Mouse (Mus musculus): ENCODE measurements around the gene Gm9733.
"Not testable (repeated sequence)": the region's sequence is repeated elsewhere in the genome, so short reads cannot be mapped to it uniquely, and the experiment has no call there.

The Gm9733 gene

GRCm38 (mm10) chr3:15332063-15332462, at the start of gene Gm9733:
Gm9733 (minus strand) TSS chr3:15332302.
- DNase-seq = no peak

- DNase-seq = not testable (repeated sequence)
These were observed 23.6 kb upstream of the Gm9733 start for GRCm38 (mm10) chr3:15355690-15356089.

GRCm38 (mm10) chr3:15350318-15350717, 18.2 kb upstream of the Gm9733 start:
- not testable (repeated sequence) for DNase-seq

GRCm38 (mm10) chr3:15345606-15346005, 13.5 kb upstream of the Gm9733 start:
- not testable (repeated sequence) for DNase-seq

GRCm38 (mm10) chr3:15340287-15340686, 8.2 kb upstream of the Gm9733 start:
- DNase-seq = no peak

GRCm38 (mm10) chr3:15334182-15334581, 2.1 kb upstream of the Gm9733 start:
- DNase-seq = no peak

GRCm38 (mm10) chr3:15331545-15331944, 557 bp downstream of the Gm9733 start:
- no peak for DNase-seq

GRCm38 (mm10) chr3:15329549-15329948, 2.6 kb downstream of the Gm9733 start:
- no peak for DNase-seq

- no peak for DNase-seq
These were observed 47.4 kb downstream of the Gm9733 start for GRCm38 (mm10) chr3:15284424-15285328.

- DNase-seq = no peak
These were observed 56.1 kb downstream of the Gm9733 start for GRCm38 (mm10) chr3:15275899-15276526.

- DNase-seq = peak; percentile 12 to 27
These were observed 67.7 kb downstream of the Gm9733 start for GRCm38 (mm10) chr3:15264450-15264849.

GRCm38 (mm10) chr3:15255726-15256125, 76.4 kb downstream of the Gm9733 start:
- peak in 1 of 2 experiments; percentile 1 for DNase-seq

Data from cerebellum, postnatal 14 days (tissue).